Mouse (Mus musculus) hindbrain, embryonic 15.5 days (tissue): Measurements from ENCODE around the gene Tmem179b. TPM values are rescaled to one million over a fixed set of nuclear protein-coding genes. Genes with fewer than 3 reads are reported as not detected.
"Not testable (repeated sequence)": the region's sequence is repeated elsewhere in the genome, so short reads cannot be mapped to it uniquely, and the experiment has no call there.

Experiments used
- ATAC-seq: fragments of 200-750 bp; cut with Nextera tagmentation; 2 replicates; pipeline ENCODE4 v1.8.0; 2017; ENCODE audit warnings: low read depth, moderate number of reproducible peaks, moderate TSS enrichment; ENCODE audit not compliant: low FRiP score
- H3K27ac ChIP-seq: fragments of 300-500 bp; sonication (generic); replicated peaks from 2 replicates; pipeline ENCODE4 v1.5.1; 2015; ENCODE audit warnings: mild to moderate bottlenecking, inconsistent platforms
- H3K27me3 ChIP-seq: fragments of 300-500 bp; sonication (generic); 2 replicates; pipeline ENCODE4 v1.6.1; 2015; ENCODE audit warnings: control low read depth, inconsistent platforms
- H3K36me3 ChIP-seq: fragments of 300-500 bp; sonication (generic); 2 replicates; pipeline ENCODE4 v1.6.1; 2015; ENCODE audit warnings: control low read depth, inconsistent platforms
- H3K4me1 ChIP-seq: fragments of 300-500 bp; sonication (generic); replicated peaks from 2 replicates; pipeline ENCODE4 v1.6.1; 2015; ENCODE audit warnings: control low read depth, inconsistent platforms
- H3K4me2 ChIP-seq: fragments of 300-500 bp; sonication (generic); 2 replicates; pipeline ENCODE4 v1.6.1; 2015; ENCODE audit warnings: moderate library complexity, mild to moderate bottlenecking, inconsistent platforms
- H3K4me3 ChIP-seq: fragments of 300-500 bp; sonication (generic); 2 replicates; pipeline ENCODE4 v1.5.1; 2015; ENCODE audit warnings: mild to moderate bottlenecking, inconsistent platforms
- H3K9ac ChIP-seq: fragments of 300-500 bp; sonication (generic); 2 replicates; pipeline ENCODE4 v1.6.1; 2015; ENCODE audit warnings: inconsistent platforms
- H3K9me3 ChIP-seq: fragments of 300-500 bp; sonication (generic); 2 replicates; pipeline ENCODE4 v1.6.1; 2016; ENCODE audit warnings: control low read depth, inconsistent platforms
- WGBS: fragments of 180-500 bp; shearing (Covaris S2); methylation state at CpG from one replicate; pipeline ENCODE4 v1.1.7; 2015; 5-methylcytosine and 5-hydroxymethylcytosine counted together
- polyA plus RNA-seq: library from polyadenylated mRNA; unstranded; fragments of >200 nt; fragmentation: Nextera tagmentation; extraction: Ambion mirVana; gene quantifications from 2 replicates; pipeline ENCODE4 v1.2.1, GENCODE M21; 2015

Tmem179b gene
- polyA plus RNA-seq, 1 experiment from 2014 or later, result 33.1 TPM

DNA sequence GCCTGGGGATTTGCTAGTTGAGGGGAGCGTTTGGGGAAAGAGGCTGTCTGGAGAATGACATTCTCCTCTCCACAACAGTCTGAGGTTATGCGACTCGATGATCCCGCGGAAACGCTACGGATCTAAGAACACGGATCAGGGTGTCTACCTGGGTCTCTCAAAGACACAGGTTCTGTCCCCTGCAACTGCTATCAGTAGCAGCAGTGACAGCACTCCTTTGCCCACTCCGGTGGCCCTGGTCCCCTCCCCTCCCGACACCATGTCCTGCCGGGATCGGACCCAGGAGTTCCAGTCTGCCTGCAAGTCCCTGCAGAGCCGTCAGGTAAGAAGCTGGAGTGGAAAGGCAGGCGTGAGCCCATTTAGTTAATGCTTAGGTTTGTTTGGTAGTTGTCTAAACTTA lies 32.1 kb downstream of the Tmem179b start:
- Histone ChIP-seq H3K4me2 (peak overlapping the region; percentile 91), H3K27ac (peak overlapping the region; percentile 96), H3K4me3 (peak overlapping the region; percentile 78), H3K9ac (peak overlapping the region; percentile 72), H3K4me1 (peaks cover 25% of the 10 kb centered on the region), H3K27me3 (no peaks in the 10 kb centered on the region), H3K36me3 (peaks cover 63% of the 10 kb centered on the region), H3K9me3 (no peaks in the 10 kb centered on the region)
- no peak for ATAC-seq
- 28% methylated on average over 14 of the region's 14 CpGs for WGBS

DNA sequence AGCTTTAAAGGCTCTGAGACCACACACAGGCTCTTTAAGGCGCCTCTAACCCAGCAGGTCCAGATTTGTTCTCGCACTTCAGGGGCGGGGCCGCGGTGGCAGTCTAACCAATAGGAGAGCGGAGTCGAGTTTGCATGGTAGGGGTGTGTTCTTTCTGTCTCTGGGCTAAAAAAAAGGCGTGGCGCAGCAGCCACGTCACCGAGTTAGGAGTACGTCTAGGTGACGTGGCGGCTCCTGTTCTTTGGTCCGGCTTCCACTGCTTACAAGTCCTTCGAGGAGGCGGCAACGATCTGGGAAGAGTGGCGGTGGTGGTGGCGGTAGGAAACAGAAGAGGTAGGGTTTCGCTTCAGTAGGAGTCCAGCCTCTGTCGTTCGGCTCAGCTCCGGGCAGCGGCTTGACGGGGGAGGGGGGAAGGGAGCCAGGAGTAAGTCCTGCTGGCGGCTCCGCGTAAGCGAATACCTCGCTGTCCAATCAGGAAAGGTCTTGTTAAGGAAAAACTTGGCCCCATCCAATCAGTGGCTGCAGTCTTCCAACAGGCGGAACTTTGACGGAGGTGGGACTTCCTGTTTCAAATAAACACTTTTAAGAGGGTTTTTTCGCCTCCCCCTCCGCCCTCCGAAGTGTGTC lies 32.9 kb downstream of the Tmem179b start, which contains the start of gene Stx5a:
TSS of gene Stx5a (plus strand) at position 171 of the 627 bp plus-strand sequence.
- peaks cover 33% of the 10 kb centered on the region for H3K4me1 ChIP-seq
- H3K27me3 ChIP-seq, result no peaks in the 10 kb centered on the region
- peak within 1 kb of the TSS; percentile 96 for H3K27ac ChIP-seq
- no peaks in the 10 kb centered on the region for H3K9me3 ChIP-seq
- WGBS, result under 1% methylated on average over 36 of the region's 36 CpGs
- H3K4me3 ChIP-seq, result peak within 1 kb of the TSS; percentile 78
- H3K4me2 ChIP-seq, result peak within 1 kb of the TSS; percentile 91
- ATAC-seq, result peak; percentile 99
- H3K9ac ChIP-seq, result peak within 1 kb of the TSS; percentile 72
- H3K36me3 ChIP-seq, result peaks cover 55% of the 10 kb centered on the region

DNA sequence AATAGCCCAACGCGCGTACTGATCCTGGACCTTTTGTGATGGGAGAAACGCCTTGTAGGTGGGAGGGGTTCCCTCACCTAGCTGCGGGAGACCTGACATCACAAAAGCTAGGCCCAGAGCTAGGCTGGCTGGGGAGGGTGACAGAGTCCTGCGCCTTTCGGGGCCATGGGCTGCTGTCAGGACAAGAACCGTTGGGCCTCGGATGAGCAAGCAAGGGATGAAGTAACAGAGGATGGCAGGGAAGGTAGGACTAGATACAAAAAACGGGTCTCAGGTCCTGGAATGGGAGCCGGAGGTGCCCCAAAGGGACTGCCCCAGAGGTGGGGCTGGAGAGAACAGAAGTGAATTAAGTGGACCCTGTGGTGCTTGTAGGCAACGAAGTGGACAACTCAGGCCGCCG lies 33.7 kb downstream of the Tmem179b start, which contains the start of gene 1700092M07Rik:
TSS of gene 1700092M07Rik (plus strand) at position 116 of the 400 bp plus-strand sequence.
- ATAC-seq, result no peak
- no peaks in the 10 kb centered on the region for H3K9me3 ChIP-seq
- H3K27me3 ChIP-seq, result no peaks in the 10 kb centered on the region
- peaks cover 36% of the 10 kb centered on the region for H3K4me1 ChIP-seq
- peak within 1 kb of the TSS; percentile 65 for H3K9ac ChIP-seq
- peak within 1 kb of the TSS; percentile 96 for H3K27ac ChIP-seq
- H3K4me3 ChIP-seq, result peak within 1 kb of the TSS; percentile 78
- WGBS, result 68% methylated on average over 14 of the region's 14 CpGs
- peak within 1 kb of the TSS; percentile 91 for H3K4me2 ChIP-seq
- peaks cover 48% of the 10 kb centered on the region for H3K36me3 ChIP-seq

DNA sequence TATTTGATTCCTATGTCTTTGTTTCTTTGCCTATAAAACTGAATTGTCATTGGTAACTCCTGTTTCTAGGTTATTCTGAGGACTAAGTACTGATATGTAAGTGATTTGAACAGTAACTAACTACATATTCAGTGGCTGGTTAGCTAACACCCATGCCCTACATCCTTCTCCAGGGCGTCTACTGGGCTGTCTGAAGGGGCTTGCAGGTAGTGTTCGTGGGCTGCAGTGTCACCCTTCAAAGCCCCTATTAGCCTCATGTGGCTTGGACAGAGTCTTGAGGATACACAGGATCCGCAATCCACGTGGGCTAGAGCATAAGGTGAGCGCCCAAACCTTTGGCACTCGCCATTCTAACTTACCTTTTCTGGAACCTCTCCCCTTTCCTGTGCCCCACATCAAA lies 34.6 kb downstream of the Tmem179b start:
- 92% methylated on average over 6 of the region's 6 CpGs for WGBS
- H3K9me3 ChIP-seq, result no peaks in the 10 kb centered on the region
- no peak overlapping the region for H3K27ac ChIP-seq
- no peak overlapping the region for H3K9ac ChIP-seq
- H3K36me3 ChIP-seq, result peaks cover 38% of the 10 kb centered on the region
- no peak overlapping the region for H3K4me2 ChIP-seq
- no peak overlapping the region for H3K4me3 ChIP-seq
- H3K27me3 ChIP-seq, result no peaks in the 10 kb centered on the region
- ATAC-seq, result no peak
- peaks cover 42% of the 10 kb centered on the region for H3K4me1 ChIP-seq

DNA sequence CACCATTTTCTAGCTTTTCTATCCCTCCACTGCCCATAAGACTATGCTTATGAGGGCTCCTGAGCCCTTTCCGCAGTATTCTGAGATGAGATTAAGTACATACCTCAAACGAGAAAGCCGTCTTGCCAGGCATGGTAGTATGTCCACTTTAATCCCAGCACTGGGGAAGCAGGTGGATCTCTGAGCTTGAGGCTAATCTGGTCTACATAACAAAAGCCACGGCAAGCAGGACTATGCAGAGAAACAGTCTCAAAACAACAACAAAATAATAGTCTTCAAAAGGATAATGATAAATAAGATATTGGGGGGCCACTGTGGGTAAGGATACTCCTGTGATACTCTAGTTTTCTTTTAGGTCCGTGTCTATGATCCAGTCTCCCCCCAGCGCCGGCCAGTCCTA lies 35.4 kb downstream of the Tmem179b start:
- Histone ChIP-seq H3K9ac (no peak overlapping the region), H3K9me3 (no peaks in the 10 kb centered on the region), H3K4me3 (no peak overlapping the region), H3K36me3 (peaks cover 32% of the 10 kb centered on the region), H3K4me2 (no peak overlapping the region), H3K27ac (no peak overlapping the region), H3K27me3 (no peaks in the 10 kb centered on the region), H3K4me1 (peaks cover 42% of the 10 kb centered on the region)
- 94% methylated on average over 7 of the region's 7 CpGs for WGBS
- no peak for ATAC-seq

DNA sequence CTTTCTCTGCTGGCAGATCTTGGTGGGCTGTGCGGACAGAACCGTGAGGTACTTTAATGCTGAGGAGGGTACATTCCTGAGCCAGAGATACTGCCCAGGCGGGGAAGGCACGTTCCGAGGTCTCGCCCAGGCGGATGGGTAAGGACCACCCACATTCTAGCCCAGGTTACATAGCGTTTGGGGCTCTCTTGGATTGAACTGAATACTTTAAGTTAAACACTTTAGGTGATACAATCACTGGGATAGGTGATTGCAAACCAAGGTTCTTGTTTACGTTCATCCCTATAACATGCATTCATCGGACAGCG lies 38.2 kb downstream of the Tmem179b start:
- ATAC-seq, result peak; percentile 27
- 4% methylated on average over 11 of the region's 11 CpGs for WGBS
- H3K9me3 ChIP-seq, result no peaks in the 10 kb centered on the region
- H3K4me2 ChIP-seq, result peak overlapping the region; percentile 64
- H3K4me3 ChIP-seq, result peak overlapping the region; percentile 78
- H3K36me3 ChIP-seq, result peaks cover 23% of the 10 kb centered on the region
- peak overlapping the region; percentile 80 for H3K27ac ChIP-seq
- H3K27me3 ChIP-seq, result no peaks in the 10 kb centered on the region
- H3K4me1 ChIP-seq, result peaks cover 26% of the 10 kb centered on the region
- peak overlapping the region; percentile 57 for H3K9ac ChIP-seq

DNA sequence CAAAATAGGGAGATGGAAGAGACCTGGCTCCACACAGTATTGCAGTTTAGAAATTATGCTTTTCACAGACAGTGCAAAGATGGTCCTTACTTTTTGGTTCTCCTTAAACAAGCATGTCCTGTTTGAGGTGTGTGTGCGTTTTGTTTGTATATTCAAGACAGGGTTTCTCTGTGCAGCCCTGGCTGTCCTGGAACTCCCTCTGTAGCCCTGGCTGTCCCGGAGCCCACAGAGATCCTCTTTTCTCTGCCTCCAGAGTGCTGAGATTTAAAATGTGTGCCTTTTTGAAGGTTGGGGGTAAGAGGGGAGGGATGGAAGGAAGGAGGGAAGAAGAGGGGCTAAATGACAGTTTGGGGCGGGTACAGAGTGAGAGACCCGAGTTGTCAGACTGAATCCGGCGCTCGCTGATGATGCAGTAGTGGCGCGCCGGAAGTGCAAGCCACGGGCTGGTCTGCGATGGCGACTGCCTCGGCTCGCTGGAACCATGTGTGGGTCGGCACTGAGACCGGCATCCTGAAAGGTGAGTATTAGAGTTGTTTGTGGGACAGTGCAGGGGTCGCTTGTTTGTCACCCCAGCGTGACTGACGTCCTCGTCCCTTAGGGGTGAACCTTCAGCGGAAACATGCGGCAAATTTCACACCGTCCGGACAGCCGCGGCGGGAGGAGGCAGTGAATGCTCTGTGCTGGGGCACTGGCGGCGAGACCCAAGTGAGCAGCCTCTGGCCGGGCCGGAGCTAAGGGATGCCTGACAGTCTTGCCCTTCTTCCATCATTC lies 38.7 kb downstream of the Tmem179b start, which contains the start of gene Wdr74:
TSS of gene Wdr74 (plus strand) at position 439 of the 771 bp plus-strand sequence.
- WGBS, result under 1% methylated on average over 32 of the region's 32 CpGs
- Histone ChIP-seq H3K4me2 (peak within 1 kb of the TSS; percentile 64), H3K9ac (peak within 1 kb of the TSS; percentile 57), H3K36me3 (peaks cover 23% of the 10 kb centered on the region), H3K4me1 (peaks cover 21% of the 10 kb centered on the region), H3K27me3 (no peaks in the 10 kb centered on the region), H3K4me3 (peak within 1 kb of the TSS; percentile 78), H3K27ac (peak within 1 kb of the TSS; percentile 80), H3K9me3 (no peaks in the 10 kb centered on the region)
- ATAC-seq, result peak; percentile 94

DNA sequence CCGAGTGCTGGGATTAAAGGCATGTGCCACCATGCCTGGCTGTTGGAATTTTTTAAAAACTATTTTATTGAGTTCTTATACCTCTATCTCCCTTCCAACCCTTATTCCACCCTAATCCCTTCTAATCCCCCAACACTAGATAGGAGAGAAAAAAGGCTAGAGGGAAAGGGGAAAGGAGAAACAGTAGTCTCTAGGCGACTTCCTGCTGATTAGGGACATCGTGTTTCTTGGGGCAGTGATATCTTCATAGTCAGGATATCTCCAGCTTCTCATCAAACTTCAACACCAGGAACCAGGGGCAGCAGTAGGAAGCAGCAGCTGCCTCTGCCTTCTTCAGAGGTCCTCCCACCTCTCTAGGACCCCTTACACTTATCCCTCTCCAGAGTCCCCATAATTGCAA lies 39.9 kb downstream of the Tmem179b start:
- no peak overlapping the region for H3K4me3 ChIP-seq
- WGBS, result 80% methylated on average over 3 of the region's 3 CpGs
- H3K9ac ChIP-seq, result no peak overlapping the region
- no peak for ATAC-seq
- no peak overlapping the region for H3K4me2 ChIP-seq
- peaks cover 12% of the 10 kb centered on the region for H3K36me3 ChIP-seq
- H3K27me3 ChIP-seq, result no peaks in the 10 kb centered on the region
- H3K9me3 ChIP-seq, result no peaks in the 10 kb centered on the region
- H3K27ac ChIP-seq, result no peak overlapping the region
- H3K4me1 ChIP-seq, result peaks cover 17% of the 10 kb centered on the region

DNA sequence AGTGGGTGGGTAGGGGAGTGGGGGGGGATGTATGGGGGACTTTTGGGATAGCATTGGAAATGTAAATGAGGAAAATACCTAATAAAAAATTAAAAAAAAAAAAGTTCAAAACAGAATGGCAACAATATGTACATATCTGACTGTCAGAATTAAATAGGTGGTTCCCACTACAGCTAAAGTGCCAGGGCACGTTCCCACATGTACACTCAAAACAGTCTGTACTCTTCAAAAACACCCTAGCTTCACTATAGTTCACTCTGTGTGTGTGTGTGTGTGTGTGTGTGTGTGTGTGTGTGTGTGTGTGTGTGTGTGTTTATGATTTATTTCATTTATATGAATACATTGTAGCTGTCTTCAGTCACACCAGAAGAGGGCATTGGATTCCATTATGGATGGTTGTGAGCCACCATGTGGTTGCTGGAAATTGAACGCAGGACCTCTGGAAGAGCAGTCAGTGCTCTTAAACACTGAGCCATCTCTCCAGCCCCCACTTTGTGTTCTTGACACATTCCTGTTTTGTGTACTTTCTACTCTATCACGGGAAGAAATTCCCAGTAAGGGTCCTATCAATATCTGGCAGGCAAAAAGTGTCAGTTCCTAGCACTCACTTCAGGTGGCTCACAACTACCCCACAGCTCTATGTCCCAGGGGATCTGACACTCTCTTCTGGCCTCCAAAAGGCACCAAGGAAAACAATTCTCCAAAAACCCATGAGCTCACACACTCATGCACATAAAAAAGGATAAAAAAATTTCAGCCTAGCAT lies 45.8 kb downstream of the Tmem179b start:
- not testable (repeated sequence) for H3K9ac ChIP-seq, ATAC-seq, H3K4me2 ChIP-seq, H3K9me3 ChIP-seq, H3K27me3 ChIP-seq, H3K27ac ChIP-seq, H3K4me3 ChIP-seq
- WGBS, result 41% methylated on average over 3 of the region's 3 CpGs
- Histone ChIP-seq H3K4me1 (peaks cover 15% of the 10 kb centered on the region), H3K36me3 (peaks cover 28% of the 10 kb centered on the region)

DNA sequence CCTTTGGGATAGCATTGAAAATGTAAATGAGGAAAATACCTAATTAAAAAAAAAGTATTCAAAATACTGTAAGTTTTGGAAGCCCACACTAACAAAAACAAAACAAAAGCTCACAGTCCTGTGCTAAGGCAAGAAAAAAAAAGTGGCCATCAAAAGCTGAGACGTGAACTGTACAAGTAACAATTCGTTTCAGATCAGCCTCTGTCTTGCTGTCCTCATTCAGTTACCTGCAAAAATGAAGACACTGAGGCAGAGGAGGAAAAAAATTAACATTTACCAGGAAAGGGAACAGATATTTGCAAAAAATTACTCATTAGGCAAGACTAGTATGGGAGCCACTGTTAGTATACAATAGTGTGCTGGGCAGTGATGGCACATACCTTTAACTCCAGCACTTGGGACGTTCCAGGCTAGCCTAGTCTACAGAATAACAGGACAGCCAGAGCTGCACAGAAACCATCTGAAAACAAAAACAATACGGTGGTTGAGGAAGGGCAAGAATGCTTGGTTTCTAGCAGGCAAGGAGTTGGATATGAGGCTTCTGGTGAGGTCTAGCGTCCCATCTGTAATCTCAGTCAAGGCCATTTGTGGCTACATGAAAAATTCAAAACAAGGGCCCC lies 46.7 kb downstream of the Tmem179b start:
- H3K4me1 ChIP-seq, result peaks cover 15% of the 10 kb centered on the region
- ATAC-seq, result no peak
- H3K4me2 ChIP-seq, result no peak overlapping the region
- no peak overlapping the region for H3K27ac ChIP-seq
- H3K4me3 ChIP-seq, result no peak overlapping the region
- 29% methylated on average over 5 of the region's 5 CpGs for WGBS
- H3K27me3 ChIP-seq, result no peaks in the 10 kb centered on the region
- H3K9me3 ChIP-seq, result no peaks in the 10 kb centered on the region
- no peak overlapping the region for H3K9ac ChIP-seq
- H3K36me3 ChIP-seq, result peaks cover 28% of the 10 kb centered on the region

DNA sequence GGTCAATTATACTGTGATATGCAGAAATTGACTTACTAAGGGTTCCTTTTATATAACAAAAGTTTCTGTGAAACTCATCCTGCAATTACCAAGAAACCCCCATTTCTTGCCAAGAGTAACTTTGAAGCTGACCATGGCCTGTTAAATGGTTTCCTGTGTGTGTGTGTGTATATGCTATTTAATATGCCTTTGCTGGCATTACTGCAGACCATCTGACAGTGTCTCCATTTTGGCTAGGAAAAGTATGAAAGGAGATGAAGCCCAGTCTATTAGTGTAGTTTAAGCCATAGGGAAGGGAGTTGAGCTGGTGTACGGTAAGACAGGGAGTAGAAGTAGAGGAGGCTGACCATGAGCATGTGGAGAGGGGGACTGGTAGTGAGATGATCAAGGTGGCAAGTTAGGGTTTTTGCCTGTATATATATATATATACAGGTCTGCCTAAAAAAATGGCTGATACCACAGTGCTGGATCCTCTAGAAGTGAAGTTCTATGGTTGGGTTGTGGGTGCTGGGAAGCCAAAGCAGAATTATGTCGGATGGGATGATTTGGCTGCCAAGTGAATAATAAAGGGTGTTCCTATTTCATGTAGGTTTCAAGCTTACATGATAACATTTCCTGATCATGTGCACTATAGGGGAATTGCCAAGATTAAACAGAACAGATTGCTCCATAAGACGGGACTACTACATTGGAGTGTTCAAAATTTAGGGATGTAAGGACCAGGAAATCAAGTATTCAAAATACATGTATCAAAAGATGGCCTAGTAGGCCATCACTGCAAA lies 47.5 kb downstream of the Tmem179b start:
- H3K9me3 ChIP-seq, result no peaks in the 10 kb centered on the region
- H3K9ac ChIP-seq, result no peak overlapping the region
- no peak overlapping the region for H3K4me2 ChIP-seq
- no peaks in the 10 kb centered on the region for H3K27me3 ChIP-seq
- ATAC-seq, result no peak
- H3K4me3 ChIP-seq, result no peak overlapping the region
- peaks cover 21% of the 10 kb centered on the region for H3K4me1 ChIP-seq
- peaks cover 28% of the 10 kb centered on the region for H3K36me3 ChIP-seq
- H3K27ac ChIP-seq, result no peak overlapping the region
- WGBS, result 23% methylated on average over 3 of the region's 3 CpGs
